Mouse (Mus musculus) heart, embryonic 15.5 days (tissue): Measurements from ENCODE around the gene Stk39. TPM values are rescaled to one million over a fixed set of nuclear protein-coding genes. Genes with fewer than 3 reads are reported as not detected.

Experiments
- ATAC-seq: fragments of 200-750 bp; cut with Nextera tagmentation; replicated peaks from 2 replicates; pipeline ENCODE4 v1.8.0; 2017; ENCODE audit warnings: low read depth, moderate TSS enrichment; ENCODE audit not compliant: insufficient number of reproducible peaks, insufficient read depth, low FRiP score
- H3K27ac ChIP-seq: fragments of 300-500 bp; sonication (generic); 2 replicates; pipeline ENCODE4 v1.5.1; 2015; ENCODE audit warnings: mild to moderate bottlenecking, inconsistent platforms
- H3K27me3 ChIP-seq: fragments of 300-500 bp; sonication (generic); 2 replicates; pipeline ENCODE4 v1.6.1; 2015; ENCODE audit warnings: inconsistent platforms
- H3K36me3 ChIP-seq: fragments of 300-500 bp; sonication (generic); 2 replicates; pipeline ENCODE4 v1.6.1; 2015; ENCODE audit warnings: mild to moderate bottlenecking, inconsistent platforms
- H3K4me1 ChIP-seq: fragments of 300-500 bp; sonication (generic); replicated peaks from 2 replicates; pipeline ENCODE4 v1.6.1; 2015; ENCODE audit warnings: inconsistent platforms
- H3K4me2 ChIP-seq: fragments of 300-500 bp; sonication (generic); 2 replicates; pipeline ENCODE4 v1.6.1; 2015; ENCODE audit warnings: inconsistent platforms, mild to moderate bottlenecking, moderate library complexity
- H3K4me3 ChIP-seq: fragments of 300-500 bp; sonication (generic); 2 replicates; pipeline ENCODE4 v1.5.1; 2015; ENCODE audit warnings: mild to moderate bottlenecking, inconsistent platforms
- H3K9ac ChIP-seq: fragments of 300-500 bp; sonication (generic); 2 replicates; pipeline ENCODE4 v1.6.1; 2015; ENCODE audit warnings: mild to moderate bottlenecking, inconsistent platforms
- H3K9me3 ChIP-seq: fragments of 300-500 bp; sonication (generic); replicated peaks from 2 replicates; pipeline ENCODE4 v1.6.1; 2016; ENCODE audit warnings: inconsistent platforms
- WGBS: fragments of 180-500 bp; shearing (Covaris S2); methylation state at CpG from one replicate; pipeline ENCODE4 v1.1.7; 2015; ENCODE audit warnings: mixed read lengths; 5-methylcytosine and 5-hydroxymethylcytosine counted together
- polyA plus RNA-seq: library from polyadenylated mRNA; unstranded; fragments of >200 nt; fragmentation: Nextera tagmentation; extraction: Ambion mirVana; gene quantifications from 2 replicates; pipeline ENCODE4 v1.2.1, GENCODE M21; 2015

Stk39 gene
- polyA plus RNA-seq, 1 experiment from 2014 or later, result 66.2 TPM

GRCm38 (mm10) chr2:68284391-68284790 is 187.7 kb downstream of the Stk39 start:
- ATAC-seq, result no peak
- Histone ChIP-seq H3K9ac (no peak overlapping the region), H3K27me3 (no peaks in the 10 kb centered on the region), H3K4me3 (no peak overlapping the region), H3K9me3 (no peaks in the 10 kb centered on the region), H3K27ac (no peak overlapping the region), H3K4me2 (no peak overlapping the region), H3K4me1 (no peaks in the 10 kb centered on the region), H3K36me3 (peaks cover 25% of the 10 kb centered on the region; the same call in 1 of the 2 replicates)
- 64% methylated on average over 2 of the region's 2 CpGs for WGBS

DNA sequence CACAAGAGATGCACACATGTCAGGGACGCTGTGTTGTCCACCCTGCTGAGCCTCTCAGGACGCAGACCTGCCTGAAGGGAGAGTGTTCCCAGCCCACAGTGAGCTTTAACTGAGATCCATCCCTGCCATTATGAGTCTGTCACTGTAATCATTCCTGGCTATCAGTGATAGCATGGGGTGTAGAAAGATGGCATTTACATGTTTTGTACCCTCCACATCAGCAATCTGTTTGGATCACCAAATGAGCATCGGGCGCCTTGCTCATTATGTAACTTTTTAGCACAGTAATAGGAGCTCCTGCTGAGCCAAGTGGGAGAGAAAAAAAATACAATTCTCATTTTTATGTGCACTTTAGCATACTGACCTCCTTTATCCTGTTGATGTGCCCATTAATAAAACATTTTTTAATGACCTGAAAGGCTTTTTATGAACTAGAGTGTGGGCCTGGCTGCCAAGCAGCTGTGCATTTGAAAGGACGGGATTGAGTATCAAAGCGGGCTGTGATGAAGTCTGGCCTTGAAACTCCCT is 189.0 kb downstream of the Stk39 start:
- Histone ChIP-seq H3K4me3 (no peak overlapping the region), H3K4me1 (0 out of 2 replicates have a peak, but pooled peaks cover 3% of the 10 kb centered on the region), H3K36me3 (peaks cover 25% of the 10 kb centered on the region; the same call in 1 of the 2 replicates), H3K9ac (no peak overlapping the region), H3K4me2 (no peak overlapping the region), H3K27ac (no peak overlapping the region), H3K27me3 (no peaks in the 10 kb centered on the region), H3K9me3 (no peaks in the 10 kb centered on the region)
- 94% methylated on average over 6 of the region's 6 CpGs for WGBS
- ATAC-seq, result no peak

DNA sequence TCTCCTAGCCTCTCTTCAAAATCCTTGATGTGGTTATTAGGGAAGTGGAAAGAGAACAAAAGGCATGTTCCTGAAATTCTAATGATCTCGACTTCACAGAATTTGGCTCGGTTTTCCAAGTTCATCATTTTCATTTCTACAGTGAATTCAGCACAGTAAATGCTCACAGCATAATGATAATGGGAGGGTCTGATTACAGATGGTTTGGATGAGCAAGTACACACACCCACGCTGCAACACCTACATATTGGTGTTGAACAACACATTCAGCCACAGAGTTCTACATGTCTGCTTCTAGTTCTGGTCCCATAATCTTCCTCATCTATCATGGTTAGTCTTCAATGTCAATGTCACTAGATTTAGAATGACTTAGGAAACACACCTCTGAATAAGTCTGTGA is 190.5 kb downstream of the Stk39 start:
- no peaks in the 10 kb centered on the region for H3K27me3 ChIP-seq
- no peak for ATAC-seq
- H3K4me2 ChIP-seq, result no peak overlapping the region
- H3K27ac ChIP-seq, result no peak overlapping the region
- H3K4me3 ChIP-seq, result no peak overlapping the region
- H3K4me1 ChIP-seq, result 0 out of 2 replicates have a peak, but pooled peaks cover 3% of the 10 kb centered on the region
- WGBS, result 85% methylated on average over 3 of the region's 3 CpGs
- no peaks in the 10 kb centered on the region for H3K9me3 ChIP-seq
- H3K9ac ChIP-seq, result no peak overlapping the region
- H3K36me3 ChIP-seq, result peaks cover 20% of the 10 kb centered on the region; the same call in 1 of the 2 replicates

GRCm38 (mm10) chr2:68271301-68271700 is 200.8 kb downstream of the Stk39 start:
- peaks cover 7% of the 10 kb centered on the region for H3K4me1 ChIP-seq
- ATAC-seq, result no peak

GRCm38 (mm10) chr2:68270836-68271235 is 201.2 kb downstream of the Stk39 start:
- Histone ChIP-seq H3K36me3 (peaks cover 21% of the 10 kb centered on the region), H3K27ac (no peak overlapping the region), H3K9me3 (no peaks in the 10 kb centered on the region), H3K27me3 (no peaks in the 10 kb centered on the region), H3K4me2 (no peak overlapping the region), H3K9ac (no peak overlapping the region), H3K4me3 (no peak overlapping the region), H3K4me1 (peaks cover 7% of the 10 kb centered on the region)
- ATAC-seq, result no peak
- WGBS, result 74% methylated on average over 6 of the region's 6 CpGs

More at GRCm38 (mm10) chr2:68271301-68271700, 200.8 kb downstream of the Stk39 start:
- no peaks in the 10 kb centered on the region for H3K9me3 ChIP-seq
- H3K4me2 ChIP-seq, result no peak overlapping the region
- no peak overlapping the region for H3K9ac ChIP-seq
- no peaks in the 10 kb centered on the region for H3K27me3 ChIP-seq
- 48% methylated on average over 4 of the region's 4 CpGs for WGBS
- no peak overlapping the region for H3K4me3 ChIP-seq
- H3K27ac ChIP-seq, result no peak overlapping the region
- peaks cover 21% of the 10 kb centered on the region for H3K36me3 ChIP-seq

GRCm38 (mm10) chr2:68269646-68270045 is 202.4 kb downstream of the Stk39 start:
- ATAC-seq, result no peak
- H3K4me2 ChIP-seq, result no peak overlapping the region
- no peaks in the 10 kb centered on the region for H3K9me3 ChIP-seq
- no peak overlapping the region for H3K4me3 ChIP-seq
- no peaks in the 10 kb centered on the region for H3K27me3 ChIP-seq
- no peak overlapping the region for H3K27ac ChIP-seq
- H3K9ac ChIP-seq, result no peak overlapping the region
- peaks cover 7% of the 10 kb centered on the region for H3K4me1 ChIP-seq
- WGBS, result 63% methylated on average over 4 of the region's 4 CpGs
- H3K36me3 ChIP-seq, result peaks cover 13% of the 10 kb centered on the region

DNA sequence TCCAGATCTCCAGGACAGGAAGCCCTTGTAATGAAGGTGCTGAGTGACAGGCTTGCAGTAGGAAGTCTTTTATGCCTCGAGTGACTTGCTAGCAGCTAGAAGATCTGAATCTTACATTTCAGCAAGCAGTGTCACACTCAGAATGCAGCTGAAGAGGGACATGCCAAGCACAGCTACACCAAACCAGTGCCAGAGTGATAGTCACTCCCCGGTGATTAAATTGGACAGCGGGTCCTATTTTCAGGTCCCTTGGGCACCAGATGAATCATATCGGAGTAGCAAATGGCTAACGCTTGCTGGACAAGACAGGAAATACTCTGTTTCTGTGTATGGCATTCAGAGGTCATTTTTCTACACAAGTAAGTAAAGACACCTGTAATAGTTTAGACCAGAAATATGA is 207.2 kb downstream of the Stk39 start:
- Histone ChIP-seq H3K9me3 (no peaks in the 10 kb centered on the region), H3K9ac (no peak overlapping the region), H3K36me3 (peaks cover 9% of the 10 kb centered on the region; the same call in 1 of the 2 replicates), H3K27ac (no peak overlapping the region), H3K4me1 (no peaks in the 10 kb centered on the region), H3K4me3 (no peak overlapping the region), H3K27me3 (no peaks in the 10 kb centered on the region), H3K4me2 (no peak overlapping the region)
- WGBS, result 49% methylated on average over 5 of the region's 5 CpGs
- ATAC-seq, result no peak

DNA sequence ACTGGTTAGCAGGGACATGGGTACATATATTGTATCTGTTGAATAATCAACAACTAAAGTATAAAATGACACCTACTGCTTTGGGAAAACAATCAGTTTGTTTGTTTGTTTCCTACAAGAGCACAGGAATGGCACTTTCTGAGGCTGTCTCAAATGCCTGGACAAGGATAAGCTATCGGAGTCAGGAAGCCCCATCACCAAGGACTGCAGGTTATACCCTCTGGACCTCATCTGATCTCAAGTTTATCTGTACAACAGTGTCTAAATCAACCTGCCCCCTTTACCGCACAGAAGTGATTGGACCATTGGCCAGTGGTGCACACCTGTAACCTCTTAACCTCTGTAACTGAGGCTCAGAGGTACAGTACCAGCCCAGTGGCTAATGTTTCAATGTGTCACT is 211.2 kb downstream of the Stk39 start:
- Histone ChIP-seq H3K36me3 (peaks cover 20% of the 10 kb centered on the region; the same call in 1 of the 2 replicates), H3K27me3 (no peaks in the 10 kb centered on the region)
- WGBS, result 88% methylated on average over 2 of the region's 2 CpGs

GRCm38 (mm10) chr2:68257571-68257970 is 214.5 kb downstream of the Stk39 start:
- H3K4me3 ChIP-seq, result no peak overlapping the region
- 79% methylated on average over 6 of the region's 6 CpGs for WGBS

More for the DNA sequence above, 211.2 kb downstream of the Stk39 start:
- Histone ChIP-seq H3K9ac (no peak overlapping the region), H3K4me1 (no peaks in the 10 kb centered on the region), H3K4me2 (no peak overlapping the region), H3K4me3 (no peak overlapping the region), H3K9me3 (no peaks in the 10 kb centered on the region), H3K27ac (no peak overlapping the region)
- ATAC-seq, result no peak

GRCm38 (mm10) chr2:68256472-68256871 is 215.6 kb downstream of the Stk39 start:
- no peak overlapping the region for H3K9ac ChIP-seq
- H3K4me2 ChIP-seq, result no peak overlapping the region
- WGBS, result 87% methylated on average over 8 of the region's 8 CpGs
- H3K9me3 ChIP-seq, result no peaks in the 10 kb centered on the region
- H3K27ac ChIP-seq, result no peak overlapping the region
- H3K36me3 ChIP-seq, result peaks cover 20% of the 10 kb centered on the region; the same call in 1 of the 2 replicates
- no peak overlapping the region for H3K4me3 ChIP-seq
- ATAC-seq, result no peak
- no peaks in the 10 kb centered on the region for H3K27me3 ChIP-seq
- no peaks in the 10 kb centered on the region for H3K4me1 ChIP-seq

More at GRCm38 (mm10) chr2:68257571-68257970, 214.5 kb downstream of the Stk39 start:
- Histone ChIP-seq H3K36me3 (peaks cover 23% of the 10 kb centered on the region; the same call in 1 of the 2 replicates), H3K27ac (no peak overlapping the region), H3K9me3 (no peaks in the 10 kb centered on the region), H3K27me3 (no peaks in the 10 kb centered on the region), H3K4me2 (no peak overlapping the region), H3K9ac (no peak overlapping the region), H3K4me1 (no peaks in the 10 kb centered on the region)
- ATAC-seq, result no peak

DNA sequence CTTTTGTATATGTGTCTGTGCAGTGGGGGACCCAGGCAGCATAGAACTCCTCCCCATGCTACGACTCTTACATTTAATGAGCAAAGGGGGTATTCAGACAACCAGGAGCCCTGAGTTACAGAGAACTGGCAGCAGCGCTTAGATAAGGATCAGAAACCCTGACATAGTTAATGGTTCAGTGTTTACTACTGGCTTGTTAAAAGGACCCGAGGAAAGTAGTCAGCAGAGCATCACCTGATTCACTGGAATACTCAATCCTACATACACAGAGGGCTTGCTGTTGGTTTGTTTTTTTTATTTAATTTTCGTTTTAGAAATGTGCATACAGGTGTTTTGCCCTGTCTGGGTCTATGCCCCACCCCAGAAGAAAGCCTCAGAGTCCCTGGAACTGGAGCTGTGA is 217.3 kb downstream of the Stk39 start:
- H3K4me3 ChIP-seq, result no peak overlapping the region
- no peak overlapping the region for H3K9ac ChIP-seq
- no peaks in the 10 kb centered on the region for H3K4me1 ChIP-seq
- no peak overlapping the region for H3K27ac ChIP-seq
- H3K36me3 ChIP-seq, result peaks cover 14% of the 10 kb centered on the region; the same call in 1 of the 2 replicates
- H3K27me3 ChIP-seq, result no peaks in the 10 kb centered on the region
- no peaks in the 10 kb centered on the region for H3K9me3 ChIP-seq
- WGBS, result 69% methylated on average over 4 of the region's 4 CpGs
- ATAC-seq, result no peak
- no peak overlapping the region for H3K4me2 ChIP-seq

DNA sequence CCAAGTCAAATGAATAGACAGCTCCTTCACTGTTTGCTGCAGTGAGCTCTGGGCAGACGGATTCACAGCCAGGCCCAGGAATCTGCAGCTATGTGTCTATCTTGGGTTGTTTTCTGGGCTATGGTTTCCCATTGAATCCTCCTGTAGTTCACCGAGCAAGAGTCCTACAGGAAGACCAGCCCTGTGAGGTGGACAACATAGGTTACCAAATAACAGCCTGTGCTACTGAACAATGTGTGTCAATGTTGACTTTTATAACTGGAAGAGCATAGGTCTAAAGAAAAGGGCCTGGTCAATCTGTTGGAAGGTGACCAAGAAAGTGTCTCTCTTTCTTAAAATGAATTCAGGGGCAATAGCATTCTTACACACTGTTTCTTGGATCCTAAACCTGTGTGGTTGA is 218.8 kb downstream of the Stk39 start:
- no peak for ATAC-seq
- H3K9me3 ChIP-seq, result no peaks in the 10 kb centered on the region
- no peaks in the 10 kb centered on the region for H3K27me3 ChIP-seq
- no peak overlapping the region for H3K4me2 ChIP-seq
- peaks cover 8% of the 10 kb centered on the region; the same call in 1 of the 2 replicates for H3K36me3 ChIP-seq
- no peak overlapping the region for H3K27ac ChIP-seq
- no peaks in the 10 kb centered on the region for H3K4me1 ChIP-seq
- H3K9ac ChIP-seq, result no peak overlapping the region
- H3K4me3 ChIP-seq, result no peak overlapping the region
- WGBS, result 79% methylated on average over 2 of the region's 2 CpGs
